Mouse (Mus musculus) kidney, postnatal 4 days (tissue): Measurements from ENCODE around the gene Gm4301.
"Not testable (repeated sequence)": the region's sequence is repeated elsewhere in the genome, so short reads cannot be mapped to it uniquely, and the experiment has no call there.

Source experiments
- DNase-seq, 2 experiments: peaks; one replicate each; pipeline ENCODE4 v3.0.0; 2021; ENCODE audit warnings: mixed read lengths in 2 of 2

Gene Gm4301

GRCm38 (mm10) chr10:100335376-100335775 lies at the start of gene Gm4301:
Gene Gm4301 (plus strand): TSS chr10:100335676.
- not testable (repeated sequence) for DNase-seq

- DNase-seq: no peak
Observed at GRCm38 (mm10) chr10:100296105-100296504, 39.4 kb upstream of the Gm4301 start.

GRCm38 (mm10) chr10:100300106-100300505 lies 35.4 kb upstream of the Gm4301 start:
- not testable (repeated sequence) for DNase-seq

- not testable (repeated sequence) for DNase-seq
Observed at GRCm38 (mm10) chr10:100340536-100340935, 5.1 kb downstream of the Gm4301 start, which contains the start of gene Gm4302. Gene Gm4302 (plus strand): TSS chr10:100340836.

- DNase-seq: not testable (repeated sequence)
Observed at GRCm38 (mm10) chr10:100345672-100346071, 10.2 kb downstream of the Gm4301 start, which contains the start of gene Gm4303. Gene Gm4303 (plus strand): TSS chr10:100345972.

GRCm38 (mm10) chr10:100350793-100351192 lies 15.3 kb downstream of the Gm4301 start, which contains the start of gene Gm4305:
Gene Gm4305 (plus strand): TSS chr10:100351093.
- not testable (repeated sequence) for DNase-seq

GRCm38 (mm10) chr10:100356841-100357240 lies 21.4 kb downstream of the Gm4301 start:
- DNase-seq: peak; percentile 3 to 12

GRCm38 (mm10) chr10:100361038-100361437 lies 25.6 kb downstream of the Gm4301 start, which contains the start of gene Gm4307:
Gene Gm4307 (plus strand): TSS chr10:100361338.
- not testable (repeated sequence) for DNase-seq

- not testable (repeated sequence) for DNase-seq
Observed at GRCm38 (mm10) chr10:100382460-100382859, 47.0 kb downstream of the Gm4301 start, which contains the start of gene Gm4312. Gene Gm4312 (minus strand): TSS chr10:100382560.
